10 mouse cellular contexts compared by ENCODE assay signal in the genomic region with DNA sequence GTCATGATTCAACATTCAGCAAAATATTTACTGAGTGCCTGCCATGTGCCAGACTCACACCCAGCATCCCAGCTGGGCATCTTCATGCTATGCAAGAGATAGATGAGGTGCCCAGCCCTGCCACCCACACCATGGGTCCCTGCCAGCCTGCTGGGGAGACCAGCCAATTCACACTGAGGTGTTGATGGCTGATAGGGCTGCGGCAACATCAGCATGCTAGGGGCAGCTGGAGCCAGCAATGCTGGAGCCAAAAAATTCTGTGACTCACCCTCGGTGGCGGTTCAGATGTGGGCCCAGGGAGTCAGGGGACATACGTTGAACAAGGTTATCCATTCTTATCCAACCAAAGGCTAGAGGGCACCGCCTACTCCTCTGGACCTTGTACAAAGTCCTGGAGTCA. TPM values are rescaled to one million over a fixed set of nuclear protein-coding genes. Genes with fewer than 3 reads are reported as not detected.
DNase-seq lines count a peak whose midpoint lies in the region; ATAC-seq and TF ChIP-seq lines count a peak whose summit lies in the region.
"Had no signal": no experiment of that assay in that cellular context is flagged by ENCODE, and none has a peak within 500 bp of the region (broad histone marks: within the 10 kb centered on the region; RNA-seq: fewer than 3 reads in every experiment).

No protein-coding gene starts in this region.

- H3K36me3 ChIP-seq in heart, embryonic 11.5 days (ENCODE audit: control insufficient read depth, insufficient read depth, low read length): no peaks in the 10 kb centered on the region
- H3K36me3 ChIP-seq in myocyte (ENCODE audit: control insufficient read depth, insufficient read depth): no peaks in the 10 kb centered on the region

- no peak for ATAC-seq in heart, embryonic 11.5 days (replicated peaks; ENCODE audit: insufficient number of reproducible peaks, low FRiP score, low TSS enrichment)

- H3K4me2 ChIP-seq in heart, embryonic 11.5 days: no peak overlapping the region
- H3K4me2 ChIP-seq in myocyte (ENCODE audit: low read depth): peak overlapping the region; percentile 70

- H3K27ac ChIP-seq in heart, embryonic 11.5 days (ENCODE audit: low read depth, low read length): no peak overlapping the region

- no peak overlapping the region for H3ac ChIP-seq in myocyte (ENCODE audit: control insufficient read depth, insufficient read length)

- H3K4me1 ChIP-seq in heart, embryonic 11.5 days (ENCODE audit: control insufficient read depth, insufficient read depth, low read length): no peaks in the 10 kb centered on the region

- no peak overlapping the region for H3K4me3 ChIP-seq in heart, embryonic 11.5 days (ENCODE audit: low read depth, low read length)
- no peak overlapping the region for H3K4me3 ChIP-seq in myocyte

- no peaks in the 10 kb centered on the region for H3K79me2 ChIP-seq in myocyte (ENCODE audit: control insufficient read depth, insufficient read depth)

- H3K9me3 ChIP-seq in heart, embryonic 11.5 days (replicated peaks; ENCODE audit: control insufficient read depth, low read length): no peaks in the 10 kb centered on the region

- peaks cover 7% of the 10 kb centered on the region for H3K27me3 ChIP-seq in heart, embryonic 11.5 days (ENCODE audit: control insufficient read depth, insufficient read depth, low read length)
- no peaks in the 10 kb centered on the region for H3K27me3 ChIP-seq in myocyte (ENCODE audit: control insufficient read depth, insufficient read depth, insufficient read length)

- TF ChIP-seq POLR2A in myocyte (IDR thresholded peaks at IDR 0.05; ENCODE audit: insufficient read length, low read depth): no peak

- peak; percentile 98 for DNase-seq in heart, adult 11 months
- peak; percentile 88 to 92 for DNase-seq in frontal cortex, postnatal 36 days (ENCODE audit: low spot score in 2 of 2)
- peak; percentile 73 to 81 for DNase-seq in layer of hippocampus, adult 18-20 months (ENCODE audit: low spot score in 2 of 2)
- no peak for DNase-seq in thymus, postnatal 14 days
- DNase-seq in thymus, postnatal 4 days: no peak
- no peak for DNase-seq in kidney, postnatal 36 days

- WGBS in heart, embryonic 11.5 days (ENCODE audit: insufficient replicate concordance): 15% methylated on average over 5 of the region's 5 CpGs

- no peak overlapping the region for H3K9ac ChIP-seq in heart, embryonic 11.5 days (ENCODE audit: low read depth, low read length)

TF ChIP-seq in myocyte, 11 proteins besides CTCF, POLR2A, EP300 and RAD21:
- TF ChIP-seq MYOG (IDR thresholded peaks at IDR 0.05; ENCODE audit: control insufficient read depth in 1 of 3, insufficient read depth in 1 of 3, insufficient read length in 2 of 3, low read depth in 2 of 3): peak; percentile 54 to 89 (median 62)
- no peak for TF ChIP-seq E2F4 (IDR thresholded peaks at IDR 0.05; ENCODE audit: insufficient read depth)
- peak; percentile 65 for TF ChIP-seq TCF3 (IDR thresholded peaks at IDR 0.05; ENCODE audit: insufficient read length, low read depth)
- no peak for TF ChIP-seq REST (IDR thresholded peaks at IDR 0.05; ENCODE audit: insufficient read depth, insufficient read length)
- peak; percentile 16 for TF ChIP-seq MAX (IDR thresholded peaks at IDR 0.05; ENCODE audit: low read depth)
- peak; percentile 69 for TF ChIP-seq TCF12 (IDR thresholded peaks at IDR 0.05; ENCODE audit: insufficient read depth, poor library complexity, severe bottlenecking)
- TF ChIP-seq MYOD1 (IDR thresholded peaks at IDR 0.05; ENCODE audit: control insufficient read depth in 1 of 3, insufficient read length in 2 of 3, low read depth in 2 of 3): peak in 2 of 3 experiments; percentile 77 to 91
- no peak for TF ChIP-seq POLR2AphosphoS2 (IDR thresholded peaks at IDR 0.05; ENCODE audit: insufficient read length, low read depth)
- no peak for TF ChIP-seq CEBPB (IDR thresholded peaks at IDR 0.05; ENCODE audit: insufficient read depth, poor library complexity, severe bottlenecking)
- TF ChIP-seq SRF (IDR thresholded peaks at IDR 0.05; ENCODE audit: control insufficient read depth, insufficient read length, low read depth): no peak
- no peak for TF ChIP-seq USF1 (IDR thresholded peaks at IDR 0.05; ENCODE audit: low read depth)

RNA-seq across cellular contexts. Expression of gene Prss22, which starts 2.5 kb away (rescaled TPM):
- polyA plus RNA-seq in heart, embryonic 11.5 days (2014; fragmentation: Nextera tagmentation; extraction: Ambion mirVana): 0.17 TPM in 1 of 2 replicates, not detected in the other
- not detected for total RNA-seq in layer of hippocampus, adult 18-20 months (2021)
- 0.04 TPM for polyA plus RNA-seq in myocyte (2012; fragmentation: generic; extraction: Trizol)
- total RNA-seq: CH12.LX; liver, adult 2 months had no signal
- polyA plus RNA-seq: liver, adult 2 months had no signal

RNA-seq across cellular contexts. Expression of gene Prss30, which starts 20.0 kb away (rescaled TPM):
- polyA plus RNA-seq in heart, embryonic 11.5 days (2014; fragmentation: Nextera tagmentation; extraction: Ambion mirVana): not detected in 2 replicates
- not detected for total RNA-seq in layer of hippocampus, adult 18-20 months (2021)
- polyA plus RNA-seq in myocyte (2012; fragmentation: generic; extraction: Trizol): 0.06 TPM

RNA-seq across cellular contexts. Expression of gene Prss27, which starts 37.5 kb away (rescaled TPM):
- polyA plus RNA-seq in heart, embryonic 11.5 days (2014; fragmentation: Nextera tagmentation; extraction: Ambion mirVana): 0.17 and 0.37 TPM in 2 replicates
- not detected for total RNA-seq in layer of hippocampus, adult 18-20 months (2021)
- polyA plus RNA-seq in myocyte (2012; fragmentation: generic; extraction: Trizol): 0.14 TPM
- total RNA-seq: CH12.LX; liver, adult 2 months had no signal
- polyA plus RNA-seq: liver, adult 2 months had no signal

RNA-seq across cellular contexts. Expression of gene Sbpl, which starts 45.3 kb away (rescaled TPM):
- not detected in 2 replicates for polyA plus RNA-seq in heart, embryonic 11.5 days (2014; fragmentation: Nextera tagmentation; extraction: Ambion mirVana)
- not detected for total RNA-seq in layer of hippocampus, adult 18-20 months (2021)
- polyA plus RNA-seq in myocyte (2012; fragmentation: generic; extraction: Trizol): not detected
- total RNA-seq: CH12.LX; liver, adult 2 months had no signal
- polyA plus RNA-seq: liver, adult 2 months had no signal

RNA-seq across cellular contexts. Expression of gene Sbp, which starts 58.9 kb away (rescaled TPM):
- polyA plus RNA-seq in heart, embryonic 11.5 days (2014; fragmentation: Nextera tagmentation; extraction: Ambion mirVana): not detected in 2 replicates
- total RNA-seq in layer of hippocampus, adult 18-20 months (2021): not detected
- not detected for polyA plus RNA-seq in myocyte (2012; fragmentation: generic; extraction: Trizol)
- total RNA-seq: CH12.LX; liver, adult 2 months had no signal
- polyA plus RNA-seq: liver, adult 2 months had no signal

Comparison
In these comparisons a context has a peak if more than half of its experiments do, and no peak if none do; other contexts are left out.
1. DNase-seq: peak in heart, adult 11 months (single experiment), frontal cortex, postnatal 36 days (2 of 2) and layer of hippocampus, adult 18-20 months (2 of 2); none in thymus, postnatal 14 days (single experiment), thymus, postnatal 4 days (single experiment) and kidney, postnatal 36 days (0 of 2).